Mouse (Mus musculus): Measurements from ENCODE around the gene Blnk.

Blnk gene

GRCm38 (mm10) chr19:40994057-40994585 is at the start of gene Blnk:
Blnk (minus strand) TSS chr19:40994535.
- DNase-seq (ENCODE audit: low spot score in 2 of 2) = peak; percentile 60 to 64

DNA sequence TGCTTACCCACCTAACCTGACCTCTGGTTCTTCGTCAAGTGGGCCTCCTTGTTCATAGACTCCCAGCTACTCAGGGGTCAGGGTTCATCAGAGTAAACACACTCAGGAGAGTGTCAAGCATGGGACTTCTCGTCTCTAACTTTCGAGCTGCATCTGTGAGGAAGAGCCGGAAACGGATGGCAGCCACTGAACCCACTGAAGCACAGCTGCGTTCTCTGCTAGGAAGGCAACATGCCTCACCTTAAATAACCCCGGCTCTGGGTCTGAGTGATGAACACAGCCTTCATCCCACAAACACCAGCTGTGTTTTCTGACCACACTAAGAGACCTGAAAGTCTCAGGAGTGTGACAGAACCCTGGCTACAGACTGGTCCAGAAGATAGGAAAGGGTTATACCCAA is 44.8 kb upstream of the Blnk start:
- no peak for DNase-seq (ENCODE audit: low spot score in 2 of 2)

DNA sequence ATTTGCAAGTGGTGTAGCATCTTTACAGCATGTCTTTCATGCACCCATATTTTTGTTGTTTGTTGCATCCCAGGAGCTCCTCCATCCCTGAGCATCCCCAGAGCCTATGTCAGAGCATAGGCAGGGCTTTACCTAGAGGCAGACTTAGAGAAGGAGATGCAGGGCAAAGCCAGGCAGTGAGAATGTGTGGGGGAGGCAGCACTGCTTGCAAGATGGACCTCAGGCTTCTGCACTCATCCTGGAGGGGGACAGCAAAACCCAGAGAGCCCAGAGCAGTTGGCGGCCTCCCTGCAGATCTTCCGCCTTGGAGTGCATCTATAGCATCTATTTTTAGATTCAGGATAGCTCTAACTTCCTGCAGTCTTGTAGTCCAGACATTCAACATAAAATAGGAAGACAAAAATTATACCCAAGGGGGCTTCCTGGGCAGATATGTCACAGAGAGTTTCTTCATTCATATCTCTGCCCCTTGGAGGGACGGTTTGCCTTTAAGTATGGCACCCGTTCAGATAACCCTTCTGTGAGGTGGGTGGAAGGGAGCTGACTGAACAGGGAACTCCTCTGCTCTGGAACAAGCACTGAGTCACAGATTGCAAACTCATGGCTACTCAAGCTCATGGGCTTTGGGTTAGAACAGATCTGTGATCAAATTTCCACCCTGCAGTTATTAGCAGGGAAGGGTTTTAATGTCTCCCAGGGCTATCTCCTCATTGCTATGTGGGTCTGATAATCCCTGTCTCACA is 41.6 kb upstream of the Blnk start:
- DNase-seq (ENCODE audit: low spot score in 2 of 2) = no peak

GRCm38 (mm10) chr19:41031869-41032268 is 37.5 kb upstream of the Blnk start:
- DNase-seq (ENCODE audit: low spot score in 2 of 2) = no peak

- DNase-seq (ENCODE audit: low spot score in 2 of 2) = no peak
Measured at GRCm38 (mm10) chr19:41031009-41031408, 36.7 kb upstream of the Blnk start.

GRCm38 (mm10) chr19:41030161-41030560 is 35.8 kb upstream of the Blnk start:
- DNase-seq (ENCODE audit: low spot score in 2 of 2) = no peak

- no peak for DNase-seq (ENCODE audit: low spot score in 2 of 2)
Measured at GRCm38 (mm10) chr19:41029219-41029618, 34.9 kb upstream of the Blnk start, which contains the start of gene Dntt. Dntt (plus strand) TSS chr19:41029275.

GRCm38 (mm10) chr19:41027601-41028000 is 33.3 kb upstream of the Blnk start:
- DNase-seq (ENCODE audit: low spot score in 2 of 2) = no peak

GRCm38 (mm10) chr19:41027024-41027423 is 32.7 kb upstream of the Blnk start:
- DNase-seq (ENCODE audit: low spot score in 2 of 2) = no peak

DNA sequence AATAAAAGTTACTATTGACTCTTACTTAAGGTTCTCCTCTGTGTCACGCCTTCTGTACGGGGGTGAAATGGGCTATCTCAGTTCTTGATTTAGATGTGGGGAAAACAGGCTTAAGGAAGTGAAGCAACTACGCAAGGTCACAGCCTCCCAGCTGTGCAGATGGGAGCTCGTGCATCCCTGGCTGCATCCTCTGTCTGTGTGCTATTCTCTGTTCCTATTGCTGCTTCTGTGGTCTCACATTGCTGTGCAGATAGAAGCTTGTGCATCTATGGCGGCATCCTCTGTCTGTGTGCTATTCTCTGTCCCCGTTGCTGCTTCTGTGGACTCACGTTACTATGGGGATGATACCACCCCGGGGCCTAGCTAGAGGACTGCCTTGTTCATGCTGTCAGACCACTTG is 32.2 kb upstream of the Blnk start:
- no peak for DNase-seq (ENCODE audit: low spot score in 2 of 2)

- peak; percentile 24 to 40 for DNase-seq (ENCODE audit: low spot score in 2 of 2)
Measured at GRCm38 (mm10) chr19:41022244-41022643, 27.9 kb upstream of the Blnk start.

- DNase-seq (ENCODE audit: low spot score in 2 of 2) = no peak
Measured at GRCm38 (mm10) chr19:41020537-41020936, 26.2 kb upstream of the Blnk start.

DNA sequence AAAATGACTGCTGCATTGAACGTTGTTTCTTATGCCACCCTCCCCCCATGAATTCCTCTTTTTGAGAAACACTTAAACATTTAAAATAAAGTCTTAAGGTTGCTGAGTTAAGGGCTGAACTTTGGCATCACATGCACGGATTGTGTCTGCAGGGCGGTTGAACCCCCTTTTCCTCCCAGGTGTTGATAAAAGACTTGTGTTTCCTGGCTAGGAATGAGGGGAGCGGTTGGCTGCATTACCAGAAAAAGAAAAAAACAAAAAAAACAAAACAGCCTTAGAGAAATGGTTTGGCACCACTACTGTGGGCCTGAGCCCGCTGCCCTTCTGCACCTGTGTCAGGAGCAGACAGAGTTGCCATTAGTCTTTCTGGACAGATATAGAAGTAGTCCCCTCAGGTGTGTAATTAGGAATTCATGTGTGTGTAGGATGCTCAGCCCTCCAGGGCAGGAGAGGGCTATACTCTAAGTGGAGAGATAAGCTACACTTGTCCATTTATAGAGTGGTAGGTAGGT is 24.9 kb upstream of the Blnk start:
- DNase-seq (ENCODE audit: low spot score in 2 of 2) = no peak

GRCm38 (mm10) chr19:41015951-41016716 is 21.8 kb upstream of the Blnk start:
- peak in 1 of 2 experiments; percentile 75 for DNase-seq (ENCODE audit: low spot score in 2 of 2)

DNA sequence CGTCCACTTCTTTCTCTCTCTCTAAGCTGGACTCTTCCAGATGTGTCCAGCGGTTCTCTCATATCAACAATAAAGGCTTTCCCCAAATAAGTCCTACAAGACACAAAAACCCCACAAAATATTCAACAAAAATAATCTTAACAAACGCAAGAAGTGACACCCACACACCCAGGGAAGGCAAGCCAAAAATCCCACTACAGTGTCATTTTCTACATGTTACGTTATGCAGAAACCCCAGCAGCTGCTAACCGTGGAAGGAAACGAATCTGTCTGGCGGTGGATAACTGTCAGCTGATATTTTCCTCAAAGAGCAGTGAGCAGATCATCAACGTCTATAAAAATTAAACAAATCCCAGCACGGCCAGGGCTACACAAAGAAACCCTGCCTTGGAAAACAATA is 19.7 kb upstream of the Blnk start:
- peak in 1 of 2 experiments; percentile 51 for DNase-seq (ENCODE audit: low spot score in 2 of 2)

GRCm38 (mm10) chr19:41013591-41013990 is 19.3 kb upstream of the Blnk start:
- no peak for DNase-seq (ENCODE audit: low spot score in 2 of 2)

- no peak for DNase-seq (ENCODE audit: low spot score in 2 of 2)
Measured at GRCm38 (mm10) chr19:41011676-41012075, 17.3 kb upstream of the Blnk start.

DNA sequence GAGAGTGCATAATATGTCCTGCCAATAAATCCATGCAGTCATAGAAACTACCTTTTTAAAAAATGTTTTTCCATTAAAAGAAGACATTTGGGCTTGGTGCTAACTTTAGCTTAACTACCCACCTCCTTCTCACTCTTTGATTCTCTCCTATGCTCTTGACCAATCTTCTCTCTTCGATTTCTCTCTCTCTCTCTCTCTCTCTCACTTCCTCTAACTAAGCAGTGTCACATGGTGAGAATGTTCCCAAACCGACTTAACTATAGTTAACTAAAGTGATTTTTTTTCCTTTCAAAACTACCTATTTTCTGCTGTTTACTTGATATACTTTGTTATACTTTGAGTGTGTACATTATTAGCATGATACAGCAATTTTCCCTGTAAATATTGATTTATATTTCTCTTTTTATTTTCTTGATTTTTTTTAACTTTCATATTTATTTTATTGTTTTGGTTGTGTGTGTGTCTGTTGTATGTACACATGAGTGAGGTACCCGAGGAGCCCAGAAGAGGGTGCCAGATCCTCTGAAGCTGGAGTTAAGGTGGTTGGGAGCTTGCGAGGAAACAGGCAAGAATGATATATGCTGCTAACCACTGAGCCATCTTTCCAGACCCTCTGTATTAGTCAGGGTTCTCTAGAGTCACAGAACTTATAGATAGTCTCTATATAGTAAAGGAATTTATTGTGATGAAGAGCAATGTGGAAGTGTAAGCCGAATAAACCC is 14.5 kb upstream of the Blnk start:
- DNase-seq (ENCODE audit: low spot score in 2 of 2) = no peak

GRCm38 (mm10) chr19:41007733-41008132 is 13.4 kb upstream of the Blnk start:
- DNase-seq (ENCODE audit: low spot score in 2 of 2) = no peak

- DNase-seq (ENCODE audit: low spot score in 2 of 2) = no peak
Measured at GRCm38 (mm10) chr19:41007326-41007725, 13.0 kb upstream of the Blnk start.

GRCm38 (mm10) chr19:41006621-41007020 is 12.3 kb upstream of the Blnk start:
- no peak for DNase-seq (ENCODE audit: low spot score in 2 of 2)
